Mouse (Mus musculus) ovary, adult 2 months (tissue): ENCODE results near the gene Slc1a1. TPM values are rescaled to one million over a fixed set of nuclear protein-coding genes. Genes with fewer than 3 reads are reported as not detected.

ENCODE experiments used
- polyA plus RNA-seq: library from polyadenylated mRNA; depleted of rRNA; stranded (reverse); fragments of >200 nt; gene quantifications from 2 replicates; pipeline ENCODE4 v1.2.3, GENCODE M21; 2012; rRNA removed

Gene Slc1a1
- 9.7 and 11.3 TPM in 2 replicates for polyA plus RNA-seq

GRCm38 (mm10) chr19:28834798-28835499 is at the start of gene Slc1a1:
Slc1a1 (plus strand) TSS chr19:28835049.

Other genes with a start within 250 kb of the Slc1a1 start
- 9.8 and 12.1 TPM in 2 replicates for gene Glis3, start 155.0 kb upstream of the Slc1a1 start, polyA plus RNA-seq
- 11.1 and 16.3 TPM in 2 replicates for gene Plpp6, start 128.9 kb downstream of the Slc1a1 start, polyA plus RNA-seq
- 1.0 and 1.9 TPM in 2 replicates for gene 4430402I18Rik, start 132.8 kb downstream of the Slc1a1 start, polyA plus RNA-seq
- gene Cdc37l1, start 155.3 kb downstream of the Slc1a1 start, polyA plus RNA-seq, result 8.8 and 9.2 TPM in 2 replicates
- 85.4 and 119 TPM in 2 replicates for gene Ak3, start 212.9 kb downstream of the Slc1a1 start, polyA plus RNA-seq